Mouse (Mus musculus) cerebellum, adult (tissue): Measurements from ENCODE around the gene Elp5.
"Not testable (repeated sequence)": the region's sequence is repeated elsewhere in the genome, so short reads cannot be mapped to it uniquely, and the experiment has no call there.

Experiments used
- ATAC-seq: cut with Nextera tagmentation; 2 replicates; pipeline ENCODE4 v1.9.2; 2017; ENCODE audit warnings: mild to moderate bottlenecking, moderate library complexity, mixed read lengths; ENCODE audit not compliant: insufficient number of reproducible peaks, low FRiP score, low TSS enrichment

Gene Elp5

DNA sequence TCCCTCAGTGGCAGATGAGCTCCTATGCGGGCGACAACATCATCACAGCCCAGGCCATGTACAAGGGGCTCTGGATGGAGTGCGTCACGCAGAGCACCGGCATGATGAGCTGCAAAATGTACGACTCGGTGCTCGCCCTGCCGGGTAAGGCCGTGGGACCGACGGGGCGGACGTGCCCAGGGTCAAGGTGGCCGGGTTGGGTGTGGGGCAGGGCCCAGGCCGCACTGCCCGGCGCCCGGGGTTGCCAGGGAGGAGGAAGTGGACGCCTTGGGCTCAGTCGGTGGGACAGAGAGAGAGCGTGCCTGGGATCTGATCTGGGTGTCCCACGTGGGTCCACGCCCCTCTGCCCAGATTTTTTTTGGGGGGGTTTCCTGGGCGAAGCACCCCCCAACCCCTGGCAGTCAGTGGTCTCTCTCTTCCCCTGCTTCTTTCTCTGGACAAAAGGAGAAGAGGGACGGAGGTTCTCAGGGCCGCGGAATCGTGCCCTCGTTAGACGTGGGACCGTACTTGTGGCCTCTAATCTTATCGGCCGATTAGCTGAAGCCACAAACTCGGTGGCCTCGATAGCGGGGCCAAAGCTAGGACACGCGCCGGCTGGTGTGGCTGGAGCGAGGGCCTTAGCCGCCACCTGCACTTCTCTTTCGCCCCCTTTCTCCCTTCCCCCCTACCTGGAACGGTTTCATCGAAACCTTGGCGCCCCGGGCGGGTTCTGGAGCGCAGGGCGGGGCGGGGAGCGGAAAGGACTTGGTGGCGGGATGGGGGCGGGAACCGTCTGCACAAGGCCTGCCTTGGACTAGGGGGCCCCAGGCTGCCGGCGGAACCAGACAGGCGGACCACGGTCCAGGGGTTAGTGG lies 16.1 kb downstream of the Elp5 start:
- no peak for ATAC-seq

DNA sequence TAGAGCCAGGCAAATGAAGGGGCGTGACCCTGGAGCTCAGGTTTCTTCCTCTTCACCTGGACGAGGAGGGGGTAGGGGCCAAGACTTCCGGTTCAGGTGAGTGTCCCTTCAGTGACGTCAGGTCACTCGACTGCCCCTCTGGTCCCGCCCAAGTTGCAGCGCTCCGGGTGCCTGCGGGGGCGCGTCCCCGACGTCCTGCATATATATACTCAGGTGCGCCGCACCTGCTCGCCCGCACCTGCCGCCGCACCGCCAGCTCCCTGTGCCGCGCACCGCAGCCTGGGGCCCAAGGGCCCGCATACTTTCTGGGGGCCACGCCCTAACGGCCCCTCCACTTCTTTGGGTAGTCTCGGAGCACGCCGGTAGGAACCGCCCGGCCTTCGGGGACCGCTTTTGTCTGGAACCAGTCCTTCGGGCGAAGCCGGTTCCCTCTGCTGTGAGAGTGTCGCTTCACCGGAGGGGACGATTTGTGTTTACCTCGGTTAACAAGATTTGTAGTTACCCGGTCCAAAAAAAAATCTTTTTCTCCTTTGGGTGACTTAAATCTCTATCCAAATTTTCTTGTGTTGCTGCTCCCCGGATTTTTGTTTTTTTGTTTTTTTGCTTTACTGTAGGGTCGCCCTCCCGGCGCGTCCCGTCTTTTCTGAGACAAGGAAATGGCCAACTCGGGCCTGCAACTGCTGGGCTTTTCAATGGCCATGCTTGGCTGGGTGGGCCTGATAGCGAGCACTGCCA lies 16.9 kb downstream of the Elp5 start:
- no peak for ATAC-seq

DNA sequence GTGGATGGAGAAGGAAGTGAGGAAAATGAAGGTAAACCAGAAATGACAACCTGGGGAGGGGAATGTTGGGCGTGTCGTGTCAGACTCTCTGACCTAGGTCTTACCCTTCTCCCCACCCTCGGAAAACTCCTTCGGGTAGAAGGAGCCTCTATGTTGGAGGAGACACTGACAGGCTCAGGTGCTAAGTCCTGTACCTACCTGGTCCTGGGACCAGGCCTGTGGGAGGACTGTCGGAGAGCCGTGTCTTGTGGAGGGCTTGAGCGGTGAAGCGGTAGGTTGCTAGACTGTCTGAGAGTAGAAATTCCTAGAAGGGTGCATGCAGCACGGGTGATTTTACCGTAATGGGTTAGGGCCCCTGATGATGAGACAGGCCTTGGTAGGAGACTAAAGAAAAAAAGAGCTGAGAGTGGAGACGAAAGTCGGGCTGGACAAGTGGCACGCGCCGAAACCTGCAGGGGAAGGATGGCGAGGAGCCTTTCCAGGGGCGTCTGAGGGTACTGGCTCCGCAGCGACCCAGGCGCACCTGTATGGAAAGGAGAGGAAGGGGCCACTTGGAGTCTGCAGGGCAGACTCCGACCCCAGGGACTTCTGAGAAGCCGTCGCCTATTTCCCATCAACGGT lies 17.6 kb downstream of the Elp5 start, which contains the start of gene Cldn7:
Gene Cldn7, plus strand, starts transcription at position 130 of the 621 bp plus-strand sequence.
- ATAC-seq = no peak

DNA sequence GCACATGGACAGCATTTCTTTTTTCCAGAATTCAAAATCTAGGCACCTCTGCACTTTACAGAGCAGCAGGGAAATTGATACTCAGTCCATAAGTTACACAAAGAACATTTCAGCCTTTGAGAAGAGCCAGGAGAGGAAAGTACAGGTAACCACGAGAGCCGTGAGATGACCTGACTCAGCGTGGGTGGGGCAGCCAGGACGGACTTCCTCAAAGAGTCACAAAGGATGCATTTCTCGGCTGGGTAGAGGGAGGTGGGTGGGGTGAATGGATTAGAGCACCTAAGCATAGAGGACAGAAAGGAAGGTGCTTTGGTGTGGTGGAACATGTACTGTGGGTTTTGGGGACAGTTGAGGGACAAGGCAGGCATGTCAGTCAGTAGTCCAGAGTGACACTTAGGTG lies 20.5 kb downstream of the Elp5 start:
- ATAC-seq = no peak

DNA sequence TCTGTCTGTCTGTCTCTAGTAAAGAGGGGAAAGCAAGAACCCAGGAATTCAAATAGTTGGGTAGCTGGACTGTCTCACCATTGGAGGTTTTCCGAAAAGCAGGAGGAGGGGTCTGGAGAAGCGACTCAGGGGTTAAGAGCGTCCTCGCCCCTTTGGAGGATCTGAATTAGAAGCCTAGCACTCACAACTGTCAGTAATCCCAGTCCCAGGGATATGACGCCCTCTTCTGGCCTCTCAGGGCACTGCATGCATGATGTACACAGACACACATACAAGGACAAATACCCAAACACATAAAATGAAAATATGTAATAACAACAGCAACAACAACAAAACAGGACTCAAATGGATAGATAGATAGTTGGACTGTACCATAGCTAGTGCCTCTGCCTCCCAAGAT lies 21.7 kb downstream of the Elp5 start:
- no peak for ATAC-seq

DNA sequence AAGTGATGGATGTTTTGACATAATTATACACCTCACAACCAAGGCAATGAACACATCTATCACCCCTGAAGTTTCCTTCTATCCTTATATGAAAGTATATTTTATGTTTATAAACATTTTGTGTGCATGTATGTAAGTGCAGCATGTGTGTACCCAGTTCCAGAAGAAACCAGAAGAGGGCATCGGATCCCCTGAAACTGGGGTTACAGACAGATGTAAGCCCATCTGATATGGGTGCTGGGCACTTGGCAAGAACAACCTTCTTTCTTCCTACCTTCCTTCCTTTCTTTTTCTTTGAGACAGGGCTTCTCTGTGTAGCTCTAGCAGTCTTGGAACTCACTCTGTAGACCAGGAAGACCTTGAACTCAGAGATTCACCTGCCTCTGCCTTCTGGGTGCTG lies 26.1 kb downstream of the Elp5 start:
- ATAC-seq = no peak

DNA sequence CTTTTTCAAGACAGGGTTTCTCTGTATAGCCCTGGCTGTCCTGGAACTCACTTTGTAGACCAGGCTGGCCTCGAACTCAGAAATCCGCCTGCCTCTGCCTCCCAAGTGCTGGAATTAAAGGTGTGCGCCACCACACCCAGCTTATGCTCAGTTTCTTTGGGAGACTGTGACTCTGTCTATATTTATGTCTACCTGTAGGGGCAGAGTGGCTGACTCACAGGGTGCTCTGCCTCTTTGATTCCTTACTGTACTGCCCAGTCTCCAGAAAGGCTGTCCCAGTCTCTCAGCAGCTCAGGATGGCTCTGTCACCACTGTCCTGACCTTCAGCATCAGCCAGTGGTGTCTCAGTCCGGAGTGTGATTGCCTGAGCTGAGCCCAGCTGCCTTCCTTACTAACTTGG lies 26.7 kb downstream of the Elp5 start:
- not testable (repeated sequence) for ATAC-seq

DNA sequence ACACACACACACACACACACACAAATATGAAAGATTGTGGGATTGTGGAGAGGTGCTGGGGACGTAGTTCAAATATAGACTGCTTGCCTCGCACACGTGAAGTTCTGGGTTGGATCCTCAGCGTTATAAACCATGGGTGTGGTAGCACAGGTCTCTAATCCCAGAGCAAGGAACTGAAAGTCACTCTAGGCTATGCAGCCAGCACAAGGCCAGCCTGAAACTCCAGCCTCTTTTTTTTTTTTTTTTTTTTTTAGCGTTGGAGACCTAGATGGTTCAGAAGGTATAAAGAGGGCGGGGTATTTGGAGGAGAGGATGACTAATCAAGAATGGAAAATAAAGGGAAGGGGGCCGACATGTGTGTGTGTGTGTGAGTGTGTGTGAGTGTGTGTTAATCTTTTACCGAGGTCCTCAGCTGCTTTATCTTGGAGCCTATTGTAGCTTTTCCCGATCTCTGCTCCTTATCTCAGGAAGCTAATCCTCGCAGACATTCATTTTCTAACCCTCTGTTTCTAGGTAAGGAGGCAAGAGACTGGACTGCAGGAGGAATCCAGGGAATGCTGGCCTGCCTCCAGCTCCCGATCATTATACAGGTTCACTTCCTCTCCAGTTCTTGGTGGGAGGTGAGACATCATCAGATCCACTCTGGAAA lies 28.9 kb downstream of the Elp5 start:
- no peak for ATAC-seq

DNA sequence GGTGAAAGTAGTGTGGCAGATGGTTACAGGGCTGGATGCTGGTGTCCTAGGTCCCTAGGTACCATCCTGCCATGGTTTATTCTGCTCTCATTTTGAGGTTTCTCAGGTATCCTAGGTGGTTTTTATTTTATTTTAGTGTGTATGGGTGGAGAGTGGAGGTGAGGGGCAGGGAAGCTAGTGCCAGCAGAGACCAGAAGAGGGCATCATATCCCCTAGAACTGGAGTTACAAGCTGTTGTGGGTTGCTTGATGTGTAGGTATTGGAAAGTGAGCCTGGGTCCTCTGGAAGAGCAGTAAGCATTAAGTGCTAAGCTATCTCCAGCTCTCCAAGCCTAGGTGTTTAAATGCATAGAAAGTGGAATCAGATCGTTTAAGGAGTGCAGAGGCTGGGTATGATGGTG lies 30.0 kb downstream of the Elp5 start:
- ATAC-seq = no peak

DNA sequence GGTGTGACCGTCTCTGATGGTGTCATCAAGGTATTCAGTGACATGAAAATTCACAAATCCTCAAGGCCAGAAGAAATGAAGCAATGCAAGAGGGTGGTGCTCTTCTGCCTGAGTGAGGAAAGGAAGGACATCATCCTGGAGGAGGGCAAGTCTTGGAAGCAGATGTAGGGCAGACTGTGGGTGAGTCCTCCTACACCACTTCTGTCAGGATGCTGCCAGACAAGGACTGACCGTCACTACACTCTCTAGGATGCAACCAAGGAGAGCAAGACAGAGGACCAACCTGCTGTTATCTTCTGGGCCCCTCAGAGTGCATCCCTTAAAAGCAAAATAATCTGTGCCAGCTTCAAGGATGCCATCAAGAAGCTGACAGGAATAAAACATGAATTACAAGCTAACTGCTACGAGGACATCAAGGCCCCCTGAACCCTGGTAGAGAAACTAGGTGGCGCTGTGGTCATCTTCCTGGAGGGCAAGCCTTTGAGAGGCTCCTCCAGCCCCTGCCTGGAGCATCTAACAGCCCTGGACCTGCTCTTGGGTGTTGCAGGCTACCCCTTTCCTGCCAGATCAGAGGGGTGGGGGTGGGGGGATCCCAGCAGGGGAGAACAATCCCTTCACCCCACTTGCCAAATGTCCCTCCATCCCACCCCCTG lies 31.4 kb downstream of the Elp5 start:
- ATAC-seq = no peak

DNA sequence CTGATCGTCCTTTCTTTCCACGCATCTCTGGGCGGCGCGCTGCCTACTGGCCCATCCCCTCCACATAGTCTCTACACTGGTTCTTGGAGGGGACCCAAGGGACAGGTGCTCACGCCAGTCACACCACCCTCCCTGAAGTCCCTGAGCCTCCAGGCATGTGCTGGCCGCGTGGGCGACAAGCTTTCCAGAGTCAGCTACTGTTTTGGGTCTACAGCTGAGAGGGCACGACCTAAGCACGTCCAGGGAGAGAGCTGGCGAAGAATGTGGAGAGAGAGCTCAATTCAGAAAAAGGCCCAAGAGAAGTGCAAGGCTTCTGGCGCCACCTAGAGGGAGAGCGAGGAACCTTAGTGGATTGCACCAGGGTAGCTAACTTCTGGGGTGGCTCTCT lies 33.6 kb downstream of the Elp5 start:
- 0 out of 2 replicates have a peak, but pooled peaks have one; percentile 26 for ATAC-seq

DNA sequence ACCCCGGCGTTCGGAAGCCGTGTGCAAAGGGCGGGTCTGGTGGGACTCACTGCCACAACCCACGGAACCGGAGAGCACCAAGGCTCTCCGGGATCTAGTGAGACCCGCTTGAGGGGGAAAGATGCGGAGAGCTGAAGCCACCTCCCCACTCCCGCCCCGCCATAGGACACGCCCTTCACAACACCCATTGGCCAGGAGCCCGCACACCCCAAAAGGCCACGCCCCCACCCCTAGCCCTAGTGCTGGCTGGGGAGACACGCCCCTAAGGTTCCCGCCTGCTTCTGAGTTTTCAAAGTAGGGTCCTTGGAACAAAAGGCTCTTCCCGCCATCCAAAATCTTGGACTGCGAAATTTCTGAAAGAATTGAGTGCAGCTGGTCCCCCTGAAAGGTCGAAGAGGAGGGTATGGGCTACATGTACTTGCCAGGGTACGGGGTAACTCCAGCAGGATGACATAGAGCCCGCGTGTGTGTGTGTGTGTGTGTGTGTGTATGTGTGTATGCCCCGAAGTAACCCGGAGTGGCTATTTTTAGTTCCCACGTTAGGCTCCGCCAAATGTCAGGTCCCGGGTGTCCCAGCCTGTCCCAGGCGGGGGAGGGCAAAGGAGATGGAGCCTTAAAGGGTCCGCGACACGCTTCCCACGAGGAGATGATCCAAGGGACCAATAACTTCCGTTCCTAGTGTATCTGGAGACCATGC lies 34.1 kb downstream of the Elp5 start, which contains the start of gene Slc2a4:
Gene Slc2a4, minus strand, starts transcription at position 123 of the 697 bp plus-strand sequence.
- ATAC-seq = no peak

DNA sequence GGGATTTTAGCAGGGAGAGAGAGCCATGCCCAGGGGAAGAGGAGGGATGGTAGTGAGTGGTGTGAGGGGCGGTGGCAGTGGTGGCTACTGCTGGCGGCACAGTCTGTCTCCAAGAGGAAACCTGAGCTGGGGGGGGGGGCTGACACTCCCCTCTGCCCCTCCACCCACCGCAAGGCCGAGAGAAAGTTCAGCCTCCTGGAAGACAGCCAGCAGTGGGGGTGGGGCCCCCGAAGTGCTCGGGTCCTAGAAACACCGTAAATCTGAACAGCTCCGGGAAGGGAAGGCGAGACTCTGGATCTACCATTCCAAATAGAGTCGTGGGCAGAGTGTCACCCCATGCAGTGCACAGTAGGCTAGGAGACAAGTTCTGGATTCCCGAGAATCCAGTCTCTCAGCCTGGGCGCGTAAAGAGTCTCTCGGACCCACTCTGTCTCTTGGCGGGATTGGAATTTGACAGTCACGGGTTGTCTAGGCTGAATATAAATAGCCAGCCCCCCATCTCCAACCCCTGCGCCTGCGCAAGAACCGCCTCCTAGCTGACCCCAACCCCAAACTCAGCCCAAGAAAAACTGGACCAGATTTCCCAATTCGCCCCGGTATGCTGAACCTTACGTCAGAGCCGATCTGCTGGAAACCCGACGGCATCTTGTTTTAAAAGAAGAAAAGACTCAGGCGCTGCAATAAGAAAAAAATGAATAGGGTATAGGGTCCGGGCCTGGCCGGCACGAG lies 34.8 kb downstream of the Elp5 start:
- ATAC-seq = no peak

DNA sequence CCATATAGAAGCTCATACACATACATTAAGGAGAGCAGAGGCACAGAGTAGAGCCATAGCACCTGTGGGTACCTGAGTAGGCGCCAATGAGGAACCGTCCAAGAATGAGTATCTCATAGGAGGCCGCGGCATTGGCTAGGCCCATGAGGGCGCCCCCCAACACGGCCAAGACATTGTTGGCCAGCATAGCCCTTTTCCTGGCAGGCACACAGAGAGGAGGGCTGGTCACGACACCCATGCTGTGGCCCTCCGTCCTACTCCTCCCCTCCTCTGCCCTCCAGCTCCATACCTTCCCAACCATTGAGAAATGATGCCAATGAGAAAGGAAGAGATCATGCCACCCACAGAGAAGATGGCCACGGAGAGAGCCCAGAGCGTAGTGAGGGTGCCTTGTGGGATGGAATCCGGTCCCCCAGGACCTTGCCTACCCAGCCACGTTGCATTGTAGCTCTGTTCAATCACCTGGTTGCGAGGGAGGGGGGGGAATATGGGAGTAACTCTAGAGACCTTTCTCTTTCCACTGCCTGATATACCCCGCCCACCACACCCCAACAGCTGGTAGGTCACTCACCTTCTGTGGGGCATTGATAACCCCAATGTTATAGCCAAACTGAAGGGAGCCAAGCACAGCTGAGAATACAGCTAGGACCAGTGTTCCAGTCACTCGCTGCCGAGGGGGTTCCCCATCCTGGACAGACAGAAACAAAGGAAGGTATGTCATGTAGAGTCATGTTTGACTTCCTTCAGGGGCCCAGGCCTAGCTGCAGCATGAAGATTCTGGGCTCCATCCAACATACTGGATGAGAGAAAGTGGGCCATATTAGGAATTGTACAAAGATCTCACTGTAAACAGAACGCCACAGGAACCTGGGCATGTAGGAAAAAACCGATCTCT lies 36.1 kb downstream of the Elp5 start:
- no peak for ATAC-seq

DNA sequence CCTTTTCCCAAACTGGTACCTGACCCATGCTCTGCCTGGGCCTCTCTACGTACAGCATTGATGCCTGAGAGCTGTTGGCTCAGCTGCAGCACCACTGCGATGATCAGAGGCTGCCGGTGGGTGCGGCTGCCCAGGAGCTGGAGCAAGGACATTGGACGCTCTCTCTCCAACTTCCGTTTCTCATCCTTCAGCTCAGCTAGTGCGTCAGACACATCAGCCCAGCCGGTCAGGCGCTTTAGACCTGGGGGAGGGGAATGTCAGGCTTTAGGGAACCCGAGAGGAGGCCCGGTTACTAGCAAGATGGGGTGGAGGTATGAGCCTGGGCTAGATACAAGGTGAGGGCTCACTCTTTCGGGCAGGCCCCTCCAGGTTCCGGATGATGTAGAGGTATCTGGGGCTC lies 37.1 kb downstream of the Elp5 start:
- ATAC-seq = no peak

DNA sequence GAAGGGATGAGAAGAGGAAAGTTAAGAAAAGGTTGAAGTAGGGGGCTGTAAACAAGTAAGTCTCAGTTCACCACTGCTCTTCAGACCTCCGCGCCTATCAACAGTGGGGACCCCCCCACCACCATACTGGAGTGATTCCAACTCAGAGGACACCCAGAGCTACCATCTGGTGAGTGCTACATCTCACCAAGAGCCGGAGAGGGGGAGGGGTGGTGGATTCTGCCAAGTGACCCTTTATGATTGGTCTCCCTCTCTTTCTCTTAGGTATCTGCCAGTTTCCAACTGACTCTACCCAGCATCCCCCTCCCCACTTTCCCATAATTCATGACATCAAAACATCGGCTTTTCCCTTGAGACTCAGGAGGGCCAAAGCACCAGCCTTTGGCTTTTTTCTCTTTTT lies 41.4 kb downstream of the Elp5 start:
- ATAC-seq = no peak

DNA sequence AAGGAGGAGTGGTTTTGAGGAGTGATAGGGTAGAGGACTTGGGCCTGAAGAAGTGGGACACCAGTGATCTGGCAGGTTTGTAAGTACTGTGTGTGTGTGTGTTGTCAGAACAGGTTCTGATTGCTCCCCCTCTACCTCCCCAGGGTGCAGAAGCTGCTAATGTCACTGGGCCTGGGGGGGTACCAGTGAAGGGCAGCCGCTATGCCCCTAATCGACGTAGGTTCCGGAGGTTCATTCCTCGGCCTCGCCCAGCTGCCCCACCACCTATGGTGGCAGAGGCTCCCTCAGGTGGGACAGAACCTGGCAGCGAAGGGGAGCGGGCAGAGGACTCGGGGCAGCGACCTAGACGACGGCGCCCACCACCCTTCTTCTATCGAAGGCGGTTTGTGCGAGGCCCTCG lies 42.6 kb downstream of the Elp5 start:
- no peak for ATAC-seq

DNA sequence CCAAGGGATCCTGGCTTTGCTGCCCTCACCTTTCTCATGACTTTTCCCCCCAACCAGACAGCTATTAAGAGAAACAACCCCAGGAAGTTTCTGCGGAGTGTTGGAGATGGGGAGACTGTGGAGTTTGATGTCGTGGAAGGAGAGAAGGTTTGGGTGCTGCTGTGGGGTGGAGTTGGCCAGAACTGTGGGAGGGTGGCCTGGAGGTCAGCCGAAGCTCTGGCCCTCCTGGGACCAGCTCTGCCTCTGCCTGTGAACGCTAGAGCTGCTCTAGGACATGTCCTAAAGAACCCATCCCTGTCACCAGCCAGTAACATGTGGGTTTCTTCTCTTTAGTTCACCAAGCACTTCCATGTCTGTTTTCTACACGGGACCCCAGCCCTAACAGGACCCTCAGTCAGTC lies 43.1 kb downstream of the Elp5 start:
- no peak for ATAC-seq
